Mouse (Mus musculus) splenic B cell, adult 2 months (primary cell): Measurements from ENCODE around the gene Rnf144a.

Source experiments
- DNase-seq: peaks from one replicate; pipeline ENCODE4 v3.0.0-alpha.2; 2011; ENCODE audit warnings: low read depth, low spot score
- H3K27me3 ChIP-seq: 2 replicates; pipeline ENCODE4 v1.6.1; 2012; ENCODE audit warnings: mild to moderate bottlenecking, low read length, moderate library complexity, mixed read lengths; ENCODE audit not compliant: control insufficient read depth, poor library complexity, insufficient read depth, severe bottlenecking
- H3K36me3 ChIP-seq: 2 replicates; pipeline ENCODE4 v1.6.1; 2012; ENCODE audit warnings: mild to moderate bottlenecking, low read length, moderate library complexity, mixed read lengths; ENCODE audit not compliant: control insufficient read depth, poor library complexity, insufficient read depth, severe bottlenecking

The Rnf144a gene

GRCm38 (mm10) chr12:26418322-26418721 is 3.3 kb upstream of the Rnf144a start:
- Histone ChIP-seq H3K36me3 (no peaks in the 10 kb centered on the region), H3K27me3 (no peaks in the 10 kb centered on the region)
- DNase-seq, result peak; percentile 75

- no peaks in the 10 kb centered on the region for H3K27me3 ChIP-seq
- DNase-seq, result no peak
- H3K36me3 ChIP-seq, result no peaks in the 10 kb centered on the region
Observed at GRCm38 (mm10) chr12:26416636-26417295, 1.7 kb upstream of the Rnf144a start.

- Histone ChIP-seq H3K36me3 (no peaks in the 10 kb centered on the region), H3K27me3 (no peaks in the 10 kb centered on the region)
- peak; percentile 16 for DNase-seq
Observed at GRCm38 (mm10) chr12:26414451-26415103, 477 bp downstream of the Rnf144a start.

- Histone ChIP-seq H3K27me3 (no peaks in the 10 kb centered on the region), H3K36me3 (no peaks in the 10 kb centered on the region)
- DNase-seq, result no peak
Observed at GRCm38 (mm10) chr12:26413961-26414411, 1.1 kb downstream of the Rnf144a start.

- no peak for DNase-seq
- Histone ChIP-seq H3K27me3 (no peaks in the 10 kb centered on the region), H3K36me3 (no peaks in the 10 kb centered on the region; the same call in 1 of the 2 replicates)
Observed at GRCm38 (mm10) chr12:26412802-26413201, 2.3 kb downstream of the Rnf144a start.

- no peak for DNase-seq
- Histone ChIP-seq H3K36me3 (no peaks in the 10 kb centered on the region; the same call in 1 of the 2 replicates), H3K27me3 (no peaks in the 10 kb centered on the region)
Observed at GRCm38 (mm10) chr12:26411841-26412450, 3.1 kb downstream of the Rnf144a start.

- peak; percentile 60 for DNase-seq
- Histone ChIP-seq H3K27me3 (no peaks in the 10 kb centered on the region), H3K36me3 (no peaks in the 10 kb centered on the region; the same call in 1 of the 2 replicates)
Observed at GRCm38 (mm10) chr12:26410443-26410842, 4.6 kb downstream of the Rnf144a start.

GRCm38 (mm10) chr12:26408707-26409106 is 6.3 kb downstream of the Rnf144a start:
- Histone ChIP-seq H3K27me3 (no peaks in the 10 kb centered on the region), H3K36me3 (no peaks in the 10 kb centered on the region; the same call in 1 of the 2 replicates)
- no peak for DNase-seq

- DNase-seq, result no peak
- Histone ChIP-seq H3K27me3 (no peaks in the 10 kb centered on the region), H3K36me3 (no peaks in the 10 kb centered on the region; the same call in none of the 2 replicates)
Observed at GRCm38 (mm10) chr12:26404781-26405702, 10.0 kb downstream of the Rnf144a start.

- Histone ChIP-seq H3K27me3 (no peaks in the 10 kb centered on the region), H3K36me3 (no peaks in the 10 kb centered on the region; the same call in none of the 2 replicates)
- no peak for DNase-seq
Observed at GRCm38 (mm10) chr12:26403372-26404125, 11.5 kb downstream of the Rnf144a start.

GRCm38 (mm10) chr12:26401696-26402470 is 13.2 kb downstream of the Rnf144a start:
- H3K27me3 ChIP-seq, result no peaks in the 10 kb centered on the region
- DNase-seq, result peak; percentile 78
- H3K36me3 ChIP-seq, result peaks cover 1% of the 10 kb centered on the region

- Histone ChIP-seq H3K27me3 (no peaks in the 10 kb centered on the region), H3K36me3 (peaks cover 3% of the 10 kb centered on the region)
- DNase-seq, result peak; percentile 23
Observed at GRCm38 (mm10) chr12:26401254-26401653, 13.8 kb downstream of the Rnf144a start.

GRCm38 (mm10) chr12:26400762-26401161 is 14.3 kb downstream of the Rnf144a start:
- H3K36me3 ChIP-seq, result peaks cover 3% of the 10 kb centered on the region
- no peaks in the 10 kb centered on the region for H3K27me3 ChIP-seq

More at GRCm38 (mm10) chr12:26400762-26401161, 14.3 kb downstream of the Rnf144a start:
- DNase-seq, result no peak
